Mouse (Mus musculus) monocyte, adult 59 days (primary cell): Measurements from ENCODE around the gene Cd276. TPM values are rescaled to one million over a fixed set of nuclear protein-coding genes. Genes with fewer than 3 reads are reported as not detected.

Experiments used
- total RNA-seq, 2 experiments: library from RNA; stranded (reverse); gene quantifications; one replicate each; pipeline ENCODE4 v1.2.4; 2023

The Cd276 gene
- 1 to 10 TPM; 4.9 to 5.9 TPM for total RNA-seq

GRCm38 (mm10) chr9:58554908-58555684 lies at the start of gene Cd276:
Gene Cd276 (minus strand): TSS chr9:58555437.

GRCm38 (mm10) chr9:58581958-58582540 lies 26.8 kb upstream of the Cd276 start, which contains the start of gene Nptn:
Gene Nptn (plus strand): TSS chr9:58582240.

GRCm38 (mm10) chr9:58487851-58488801 lies 67.1 kb downstream of the Cd276 start, which contains the start of gene Insyn1:
Gene Insyn1 (plus strand): TSS chr9:58488603.

Other genes with a start within 250 kb of the Cd276 start
- under 1 TPM in 1 of 2 experiments, not detected in 1; 0.18 TPM for gene Loxl1, start 242.3 kb downstream of the Cd276 start, total RNA-seq
- not detected for gene Tbc1d21, start 185.0 kb downstream of the Cd276 start, total RNA-seq
- not detected for gene Insyn1, start 66.8 kb downstream of the Cd276 start, total RNA-seq
- gene Nptn, start 26.8 kb upstream of the Cd276 start, total RNA-seq = 100 to 1,000 TPM; 270 to 282 TPM
- gene Rec114, start 188.5 kb upstream of the Cd276 start, total RNA-seq = not detected